Mouse (Mus musculus) erythroblast, embryonic 14.5 days (primary cell): ENCODE measurements around the gene Atf6b.

Experiments used
- GATA1 ChIP-seq: IDR thresholded peaks from 2 replicates; pipeline ENCODE4 v1.6.1; 2012; ENCODE audit warnings: low read length, inconsistent platforms, mixed read lengths
- TAL1 ChIP-seq: IDR thresholded peaks from 3 replicates; pipeline ENCODE4 v1.6.1; 2012; ENCODE audit warnings: low read length, inconsistent platforms, mixed read lengths

GRCm38 (mm10) chr17:34648141-34648890, 1.4 kb downstream of the Atf6b start:
- TF ChIP-seq TAL1 (no peak), GATA1 (no peak)
